Mouse (Mus musculus) heart, embryonic 10.5 days (tissue): ENCODE measurements around the gene Chd6. TPM values are rescaled to one million over a fixed set of nuclear protein-coding genes. Genes with fewer than 3 reads are reported as not detected.

Experiments
- DNase-seq: peaks from one replicate; pipeline ENCODE4 v3.0.0-alpha.2; 2017; ENCODE audit warnings: low spot score
- H3K27ac ChIP-seq: fragments of 300-500 bp; sonication (generic); 2 replicates; pipeline ENCODE4 v1.5.1; 2016; ENCODE audit warnings: mild to moderate bottlenecking
- H3K27me3 ChIP-seq: fragments of 300-500 bp; sonication (generic); 2 replicates; pipeline ENCODE4 v1.6.1; 2016; ENCODE audit warnings: mild to moderate bottlenecking; ENCODE audit not compliant: poor library complexity, insufficient read depth, severe bottlenecking
- H3K36me3 ChIP-seq: fragments of 300-500 bp; sonication (generic); 2 replicates; pipeline ENCODE4 v1.6.1; 2016; ENCODE audit warnings: mild to moderate bottlenecking, moderate library complexity
- H3K4me1 ChIP-seq: fragments of 300-500 bp; sonication (generic); 2 replicates; pipeline ENCODE4 v1.6.1; 2016; ENCODE audit warnings: mild to moderate bottlenecking
- H3K4me3 ChIP-seq: fragments of 300-500 bp; sonication (generic); 2 replicates; pipeline ENCODE4 v1.5.1; 2016; ENCODE audit warnings: mild to moderate bottlenecking, moderate library complexity
- H3K9me3 ChIP-seq: fragments of 300-500 bp; sonication (generic); 2 replicates; pipeline ENCODE4 v1.6.1; 2016; ENCODE audit warnings: mild to moderate bottlenecking, moderate library complexity
- WGBS: fragments of 180-500 bp; shearing (Covaris S2); methylation state at CpG from one replicate; pipeline ENCODE4 v1.1.7; 2016; 5-methylcytosine and 5-hydroxymethylcytosine counted together
- polyA plus RNA-seq: library from polyadenylated mRNA; unstranded; fragments of >200 nt; fragmentation: Nextera tagmentation; extraction: Ambion mirVana; gene quantifications from 2 replicates; pipeline ENCODE4 v1.2.1, GENCODE M21; 2016

Chd6 gene
- polyA plus RNA-seq, 1 experiment from 2014 or later = 22.9 TPM

DNA sequence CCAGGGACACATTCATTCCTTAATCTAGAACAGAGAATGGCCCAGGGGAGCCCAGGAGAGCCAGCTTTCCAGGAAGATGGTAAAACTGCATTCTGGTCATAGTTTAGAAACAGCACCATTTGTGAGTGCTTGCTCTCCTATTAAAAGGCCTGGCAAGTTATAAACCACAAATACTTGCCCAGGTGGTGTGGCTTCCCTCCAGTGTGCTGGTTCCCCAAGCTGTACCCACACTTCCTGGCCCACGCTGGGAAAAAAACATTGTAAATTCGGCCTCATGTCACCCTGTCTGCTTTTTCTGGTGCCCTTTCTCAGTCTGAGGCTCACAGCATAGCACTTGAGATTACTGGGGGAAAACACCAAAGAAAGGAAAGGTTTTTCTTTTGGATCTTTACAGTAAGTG, 55.1 kb downstream of the Chd6 start:
- no peaks in the 10 kb centered on the region for H3K4me1 ChIP-seq
- no peaks in the 10 kb centered on the region for H3K9me3 ChIP-seq
- no peak overlapping the region for H3K27ac ChIP-seq
- no peak overlapping the region for H3K4me3 ChIP-seq
- H3K36me3 ChIP-seq = peaks cover 20% of the 10 kb centered on the region
- H3K27me3 ChIP-seq = no peaks in the 10 kb centered on the region
- 87% methylated on average over 2 of the region's 2 CpGs for WGBS
- DNase-seq = no peak

DNA sequence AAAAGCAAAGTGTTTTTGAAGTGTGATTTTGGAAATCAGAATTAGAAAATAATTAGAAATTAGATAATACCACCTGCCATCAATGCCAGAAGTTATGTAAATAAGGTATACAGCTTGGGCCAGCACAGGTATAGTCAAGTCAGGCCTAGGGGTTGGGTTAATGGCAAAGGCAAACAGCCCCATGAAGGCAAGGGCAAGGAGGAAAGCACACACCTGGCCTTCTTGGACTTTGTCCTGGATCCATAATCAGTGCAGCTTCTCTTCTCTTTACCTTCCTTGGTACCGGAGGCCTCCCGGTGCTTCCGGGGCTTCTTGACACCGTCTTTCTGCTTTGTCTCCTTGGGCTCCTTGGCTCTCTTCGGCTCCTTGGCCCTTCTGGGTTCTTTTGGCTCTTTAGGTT, 56.7 kb downstream of the Chd6 start:
- Histone ChIP-seq H3K36me3 (peaks cover 22% of the 10 kb centered on the region), H3K27ac (no peak overlapping the region), H3K9me3 (no peaks in the 10 kb centered on the region), H3K4me3 (no peak overlapping the region), H3K27me3 (no peaks in the 10 kb centered on the region), H3K4me1 (no peaks in the 10 kb centered on the region)
- no peak for DNase-seq
- WGBS = 91% methylated on average over 5 of the region's 5 CpGs

DNA sequence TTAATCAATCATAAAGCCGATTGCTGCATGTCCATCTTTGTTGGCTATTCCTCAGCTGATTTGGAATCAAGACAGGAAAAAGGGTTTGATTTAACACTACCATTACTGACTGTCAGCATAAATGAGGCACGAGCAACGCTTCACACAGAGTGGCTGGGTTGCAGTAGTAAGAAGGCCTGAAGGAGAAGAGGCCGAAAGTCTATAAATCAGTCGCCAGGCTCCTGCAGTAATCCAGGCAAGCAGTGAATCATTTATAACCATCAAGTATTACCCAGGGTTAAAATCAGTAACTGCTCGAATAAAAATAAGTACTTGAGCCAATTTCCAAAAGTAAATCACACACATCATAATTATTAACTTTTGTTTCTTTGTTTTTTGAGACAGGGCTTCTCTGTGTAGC, 59.4 kb downstream of the Chd6 start:
- Histone ChIP-seq H3K4me1 (peaks cover 4% of the 10 kb centered on the region; the same call in 1 of the 2 replicates), H3K27me3 (no peaks in the 10 kb centered on the region), H3K9me3 (no peaks in the 10 kb centered on the region), H3K27ac (no peak overlapping the region), H3K4me3 (no peak overlapping the region), H3K36me3 (peaks cover 37% of the 10 kb centered on the region)
- 87% methylated on average over 6 of the region's 6 CpGs for WGBS
- no peak for DNase-seq

DNA sequence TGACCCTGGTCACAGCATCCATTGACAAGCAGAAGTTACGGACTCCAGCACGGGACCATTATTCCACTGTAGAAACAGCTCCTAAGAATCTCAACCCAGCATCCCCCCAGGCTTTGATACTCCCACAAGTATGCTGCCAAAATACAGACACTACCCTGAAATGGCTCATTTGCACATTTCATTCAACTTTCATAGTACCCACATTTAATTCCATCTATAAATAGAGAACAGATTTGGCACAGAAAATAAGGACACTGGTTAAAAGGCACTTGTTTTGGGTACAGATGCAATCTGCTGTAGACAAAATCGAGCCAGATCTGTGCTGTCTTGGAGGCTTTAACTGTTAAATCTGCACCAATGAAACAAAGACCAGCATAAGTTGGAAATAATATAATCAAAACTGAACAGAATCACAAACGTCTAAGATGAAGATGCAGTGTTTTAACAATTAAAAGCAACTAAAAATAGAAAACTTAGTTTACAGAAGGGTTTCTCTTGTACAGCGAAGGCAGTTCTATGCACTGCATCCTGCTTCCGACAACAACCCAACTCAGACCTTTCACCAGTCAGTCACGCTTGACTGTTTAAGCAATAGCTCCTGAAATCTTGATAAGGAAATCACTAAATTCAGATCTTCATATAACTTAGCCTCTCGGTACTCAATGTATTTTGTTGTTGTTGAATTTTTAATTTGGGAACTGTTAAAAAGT, 64.2 kb downstream of the Chd6 start:
- H3K4me1 ChIP-seq = peaks cover 4% of the 10 kb centered on the region; the same call in 1 of the 2 replicates
- no peaks in the 10 kb centered on the region for H3K9me3 ChIP-seq
- no peak for DNase-seq
- WGBS = 90% methylated on average over 8 of the region's 8 CpGs
- H3K36me3 ChIP-seq = peaks cover 49% of the 10 kb centered on the region
- H3K27me3 ChIP-seq = no peaks in the 10 kb centered on the region
- H3K27ac ChIP-seq = no peak overlapping the region
- H3K4me3 ChIP-seq = no peak overlapping the region

DNA sequence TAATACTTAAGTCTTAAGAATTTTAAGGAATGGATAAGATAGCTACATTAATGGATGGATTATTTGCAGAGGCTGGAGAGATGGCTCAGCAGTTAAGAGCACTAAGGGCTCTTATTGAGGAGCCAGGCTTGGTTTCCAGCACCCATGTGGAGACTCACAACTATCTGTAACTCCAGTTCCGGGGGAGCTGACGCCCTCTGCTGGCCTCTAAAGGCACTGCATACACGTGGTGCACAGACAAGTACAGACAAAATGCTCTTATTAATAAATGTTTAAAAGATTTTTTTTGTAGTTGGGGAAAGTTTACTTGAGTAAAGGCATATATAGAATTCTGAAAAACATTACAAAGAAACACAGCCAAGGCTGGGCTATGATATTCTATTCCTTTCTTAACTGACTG, 66.0 kb downstream of the Chd6 start:
- DNase-seq = no peak
- no peak overlapping the region for H3K4me3 ChIP-seq
- no peaks in the 10 kb centered on the region for H3K9me3 ChIP-seq
- no peaks in the 10 kb centered on the region for H3K27me3 ChIP-seq
- no peak overlapping the region for H3K27ac ChIP-seq
- WGBS = 69% methylated on average over 3 of the region's 3 CpGs
- peaks cover 4% of the 10 kb centered on the region; the same call in 1 of the 2 replicates for H3K4me1 ChIP-seq
- peaks cover 66% of the 10 kb centered on the region for H3K36me3 ChIP-seq

DNA sequence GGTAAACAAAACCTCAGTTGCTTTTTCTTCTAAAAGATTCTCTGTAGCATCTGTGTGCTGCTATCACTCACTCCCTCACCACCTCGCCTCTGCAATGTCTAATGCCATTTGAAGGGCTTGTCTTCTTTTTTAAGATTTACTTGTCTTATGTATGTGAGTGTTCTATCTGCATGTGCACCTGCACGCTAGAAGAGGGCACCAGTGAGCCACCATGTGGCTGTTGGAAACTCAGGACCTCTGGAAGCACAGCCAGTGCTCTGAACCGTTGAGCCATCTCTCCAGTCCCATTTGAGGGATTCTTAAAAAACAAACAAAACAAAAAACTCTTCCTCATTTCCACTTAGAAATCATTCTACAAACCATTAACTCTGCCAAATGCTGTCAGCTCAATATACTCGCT, 68.1 kb downstream of the Chd6 start:
- peaks cover under 1% of the 10 kb centered on the region; the same call in 1 of the 2 replicates for H3K4me1 ChIP-seq
- H3K27me3 ChIP-seq = no peaks in the 10 kb centered on the region
- no peak overlapping the region for H3K27ac ChIP-seq
- no peaks in the 10 kb centered on the region for H3K9me3 ChIP-seq
- H3K4me3 ChIP-seq = no peak overlapping the region
- WGBS = 80% methylated on average over 4 of the region's 4 CpGs
- peaks cover 66% of the 10 kb centered on the region for H3K36me3 ChIP-seq
- no peak for DNase-seq

DNA sequence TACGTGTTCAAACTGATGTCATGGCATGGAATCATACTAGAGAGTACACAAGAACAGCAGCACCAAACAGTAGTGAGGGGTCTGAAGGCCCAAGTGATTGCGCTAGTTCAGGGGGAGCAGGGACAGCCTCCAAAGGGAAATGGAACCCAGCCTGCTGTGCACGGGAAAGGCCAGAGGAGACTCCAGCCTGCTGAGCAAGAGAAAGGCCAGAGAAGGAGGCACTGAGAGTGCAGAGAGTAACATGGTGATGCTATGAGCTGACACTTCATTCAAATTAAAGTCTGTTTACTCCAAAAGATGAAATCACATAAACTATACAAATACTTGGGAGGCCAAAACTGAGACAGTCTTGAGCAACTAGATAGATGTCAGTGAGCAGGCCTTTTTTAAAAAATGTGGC, 71.1 kb downstream of the Chd6 start:
- peaks cover 52% of the 10 kb centered on the region for H3K36me3 ChIP-seq
- DNase-seq = no peak

DNA sequence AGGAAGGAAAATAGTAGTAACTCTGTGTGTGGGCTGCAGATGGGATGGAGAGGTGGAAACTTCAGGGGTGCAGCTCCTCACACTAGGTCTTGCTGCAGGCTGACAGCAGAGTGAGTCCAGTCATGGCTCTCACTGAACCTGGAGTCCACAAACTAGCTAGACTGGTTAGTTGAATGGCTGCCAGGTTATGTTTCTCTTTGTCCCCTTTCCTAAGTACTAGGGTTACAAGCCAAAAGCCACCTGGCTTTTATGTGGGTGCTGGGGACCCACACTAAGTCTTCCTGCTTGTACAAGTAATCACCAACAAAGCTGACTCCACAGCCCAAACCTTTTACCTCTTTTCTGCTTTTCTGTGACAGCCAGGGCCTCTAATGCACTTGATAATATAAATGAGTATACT, 75.7 kb downstream of the Chd6 start:
- Histone ChIP-seq H3K4me3 (no peak overlapping the region), H3K9me3 (no peaks in the 10 kb centered on the region), H3K36me3 (peaks cover 47% of the 10 kb centered on the region), H3K4me1 (no peaks in the 10 kb centered on the region), H3K27ac (no peak overlapping the region), H3K27me3 (no peaks in the 10 kb centered on the region)
- DNase-seq = no peak

More for the DNA sequence above, 71.1 kb downstream of the Chd6 start:
- no peak overlapping the region for H3K27ac ChIP-seq
- H3K4me1 ChIP-seq = no peaks in the 10 kb centered on the region
- no peak overlapping the region for H3K4me3 ChIP-seq
- H3K27me3 ChIP-seq = no peaks in the 10 kb centered on the region
- 86% methylated on average over 3 of the region's 3 CpGs for WGBS
- no peaks in the 10 kb centered on the region for H3K9me3 ChIP-seq

DNA sequence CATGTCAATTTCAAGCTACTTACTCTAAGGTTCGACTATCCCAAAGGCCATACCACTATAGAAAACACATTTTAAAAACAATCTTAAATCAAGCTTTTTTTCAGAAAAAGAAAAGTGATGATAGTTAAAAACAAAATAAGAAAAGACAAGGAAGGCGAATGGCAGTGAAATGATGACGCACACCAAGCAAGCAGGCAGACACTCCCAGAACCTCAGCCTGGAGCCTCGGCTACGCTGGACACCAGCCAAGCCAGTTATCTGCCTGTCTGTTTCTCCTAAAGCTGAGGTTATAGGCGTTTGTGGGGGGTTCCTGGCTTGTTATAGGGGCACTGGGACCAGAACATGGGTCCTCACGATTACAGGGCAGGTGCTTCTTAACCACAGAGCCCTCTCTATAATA, 76.5 kb downstream of the Chd6 start:
- Histone ChIP-seq H3K36me3 (peaks cover 46% of the 10 kb centered on the region), H3K9me3 (no peaks in the 10 kb centered on the region), H3K4me1 (no peaks in the 10 kb centered on the region), H3K27ac (no peak overlapping the region), H3K27me3 (no peaks in the 10 kb centered on the region), H3K4me3 (no peak overlapping the region)
- DNase-seq = no peak
- 75% methylated on average over 7 of the region's 7 CpGs for WGBS

DNA sequence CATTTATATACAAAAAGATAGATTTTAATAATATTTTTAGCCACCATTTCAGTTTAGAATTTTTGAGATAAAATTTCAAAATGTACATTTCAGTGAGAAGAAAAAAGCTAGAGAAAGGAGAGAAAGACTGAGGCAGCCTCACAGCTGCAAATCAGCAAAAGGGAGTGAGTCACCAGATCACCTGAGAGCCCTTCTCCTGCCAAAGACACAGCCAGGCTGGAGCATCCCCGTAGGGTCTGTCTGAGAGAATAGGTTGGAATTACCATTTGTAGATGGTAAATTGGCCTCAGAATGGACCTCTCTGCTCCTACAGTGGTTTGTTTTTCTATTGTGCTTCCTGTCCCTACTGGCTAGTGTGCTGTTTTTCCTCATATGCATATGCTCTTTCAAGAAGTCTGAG, 84.3 kb downstream of the Chd6 start:
- WGBS = 100% methylated on average over 1 of the region's 1 CpGs
- no peak overlapping the region for H3K27ac ChIP-seq
- H3K36me3 ChIP-seq = peaks cover 76% of the 10 kb centered on the region
- no peaks in the 10 kb centered on the region for H3K9me3 ChIP-seq
- no peak overlapping the region for H3K4me3 ChIP-seq
- DNase-seq = no peak
- no peaks in the 10 kb centered on the region for H3K4me1 ChIP-seq
- H3K27me3 ChIP-seq = no peaks in the 10 kb centered on the region

DNA sequence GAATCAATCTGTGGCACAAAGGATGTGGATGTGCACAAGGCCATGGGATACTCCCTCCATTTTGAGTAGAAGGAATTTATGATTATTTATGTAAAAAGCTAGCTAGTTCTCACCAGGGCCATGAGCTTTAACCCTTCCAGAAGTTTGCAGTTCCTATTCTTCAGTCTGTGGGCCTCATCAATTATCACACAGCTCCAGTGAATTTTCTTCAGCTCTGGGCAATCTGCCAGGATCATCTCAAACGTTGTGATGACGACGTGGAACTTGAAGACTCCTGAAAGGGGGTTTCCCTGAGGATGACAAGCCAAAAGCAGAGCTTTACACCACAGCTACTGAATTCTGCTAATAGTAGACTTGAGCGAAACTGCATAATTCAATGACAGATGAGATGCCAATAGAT, 91.0 kb downstream of the Chd6 start:
- H3K4me1 ChIP-seq = no peaks in the 10 kb centered on the region
- 66% methylated on average over 4 of the region's 4 CpGs for WGBS
- no peaks in the 10 kb centered on the region for H3K27me3 ChIP-seq
- H3K9me3 ChIP-seq = no peaks in the 10 kb centered on the region
- peaks cover 86% of the 10 kb centered on the region for H3K36me3 ChIP-seq
- DNase-seq = no peak
- H3K4me3 ChIP-seq = no peak overlapping the region
- H3K27ac ChIP-seq = no peak overlapping the region

DNA sequence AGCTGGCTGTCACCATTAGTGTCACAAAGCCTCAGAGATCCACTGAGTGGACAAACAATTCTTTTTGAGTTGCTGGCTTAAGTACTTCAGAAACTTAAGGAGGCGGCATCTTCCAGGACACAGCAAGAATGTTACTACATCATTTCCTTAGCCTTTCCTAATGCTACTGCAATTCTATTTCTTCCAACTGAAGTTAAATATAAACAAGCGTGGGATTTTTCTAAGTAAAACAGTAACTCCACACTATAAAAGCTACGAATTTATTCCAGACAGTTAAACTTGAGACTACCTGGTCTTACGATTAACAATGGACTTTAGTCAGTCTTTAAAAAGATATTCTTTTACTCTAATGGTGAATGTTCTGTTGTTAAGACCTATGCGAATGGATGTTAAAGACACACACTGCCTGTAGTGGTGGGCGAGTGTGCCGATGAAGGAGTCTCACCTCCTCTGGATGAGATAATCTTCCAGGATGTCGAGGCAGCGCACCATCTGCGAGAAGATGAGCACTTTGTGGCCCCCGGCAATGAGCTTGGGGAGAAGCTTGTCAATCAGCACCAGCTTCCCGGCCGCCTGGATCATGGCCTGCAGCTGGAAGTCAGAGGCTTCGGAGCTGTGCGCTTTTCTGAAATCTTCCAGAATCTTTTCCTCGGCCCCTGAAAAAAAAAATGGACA, 96.2 kb downstream of the Chd6 start:
- no peaks in the 10 kb centered on the region for H3K27me3 ChIP-seq
- no peak overlapping the region for H3K27ac ChIP-seq
- no peak for DNase-seq
- no peaks in the 10 kb centered on the region for H3K9me3 ChIP-seq
- no peak overlapping the region for H3K4me3 ChIP-seq
- 91% methylated on average over 16 of the region's 16 CpGs for WGBS
- H3K4me1 ChIP-seq = no peaks in the 10 kb centered on the region
- peaks cover 88% of the 10 kb centered on the region for H3K36me3 ChIP-seq

DNA sequence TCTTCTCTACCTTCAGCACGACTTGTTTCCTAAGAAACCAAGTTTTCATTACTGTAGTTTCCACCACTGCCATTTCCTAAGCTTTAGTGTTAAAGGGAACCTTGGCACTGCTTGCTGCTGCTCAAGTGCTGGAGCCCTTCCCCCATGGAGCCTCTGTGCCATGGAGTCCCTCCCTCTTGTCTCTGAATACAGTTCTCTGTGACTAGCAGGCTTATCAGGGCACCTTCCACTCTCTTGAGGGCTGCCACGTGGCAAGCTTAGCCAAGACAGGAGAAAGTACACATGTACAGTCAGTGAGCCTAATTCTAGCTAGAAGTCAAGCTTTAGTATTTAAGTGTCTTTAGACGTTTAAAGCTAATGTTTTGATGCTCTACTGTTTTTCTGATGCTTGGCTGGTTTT, 104.5 kb downstream of the Chd6 start:
- Histone ChIP-seq H3K27me3 (no peaks in the 10 kb centered on the region), H3K27ac (no peak overlapping the region), H3K4me1 (peaks cover 11% of the 10 kb centered on the region; the same call in 1 of the 2 replicates), H3K4me3 (no peak overlapping the region), H3K9me3 (no peaks in the 10 kb centered on the region), H3K36me3 (peaks cover 24% of the 10 kb centered on the region)
- WGBS = 54% methylated on average over 3 of the region's 3 CpGs
- peak; percentile 86 for DNase-seq
